Mouse (Mus musculus): ENCODE measurements around the gene Mrpl28.
A peak's percentile ranks its signal among the peaks of the same experiment; 100 is the strongest.

Gene Mrpl28

GRCm38 (mm10) chr17:26115956-26116487, 7.3 kb upstream of the Mrpl28 start:
- no peak for DNase-seq (ENCODE audit: low spot score in 2 of 2)

GRCm38 (mm10) chr17:26116503-26117258, 6.6 kb upstream of the Mrpl28 start:
- DNase-seq (ENCODE audit: low spot score in 2 of 2), result no peak

DNA sequence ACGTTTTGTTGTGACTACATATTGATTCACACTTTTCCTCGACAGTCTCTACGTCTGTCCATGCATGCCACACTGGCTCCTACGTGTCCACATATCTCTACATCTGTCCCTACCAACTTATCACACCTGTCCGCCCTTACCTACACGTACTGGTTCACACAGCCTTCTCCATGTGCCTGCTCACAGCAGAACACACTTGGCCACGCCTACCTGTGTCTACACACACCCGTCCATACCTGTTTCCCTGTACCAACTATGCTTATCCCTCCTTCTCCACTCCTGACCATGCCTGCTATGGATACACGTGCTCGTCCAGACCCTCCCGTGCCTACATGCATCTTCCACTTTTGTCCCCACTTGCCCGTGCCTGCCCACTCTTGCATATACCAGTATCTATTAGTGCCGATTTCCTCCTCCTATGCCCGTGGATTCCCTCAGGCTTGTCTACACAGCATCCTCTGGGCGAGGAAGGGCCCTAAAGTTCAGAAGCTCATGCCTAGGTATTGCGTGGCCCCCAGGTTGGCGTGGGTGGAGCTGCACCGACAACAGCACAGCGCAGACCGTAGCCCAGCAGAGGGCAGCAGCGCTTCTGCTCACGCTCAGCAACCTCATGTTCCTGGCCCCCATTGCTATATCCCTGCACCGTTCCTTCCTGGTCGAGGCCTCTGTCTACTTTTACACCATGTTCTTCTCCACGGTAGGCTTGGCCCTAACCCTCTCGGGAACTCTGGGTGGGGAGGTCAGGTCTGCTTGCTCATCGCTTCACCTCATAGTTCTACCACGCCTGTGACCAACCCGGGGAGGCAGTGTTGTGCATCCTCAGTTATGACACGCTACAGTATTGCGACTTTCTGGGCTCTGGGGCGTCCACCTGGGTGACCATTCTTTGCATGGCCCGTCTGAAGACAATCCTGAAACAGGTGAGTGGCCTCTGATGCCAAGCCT, 3.3 kb upstream of the Mrpl28 start:
- DNase-seq (ENCODE audit: low spot score in 2 of 2), result no peak

DNA sequence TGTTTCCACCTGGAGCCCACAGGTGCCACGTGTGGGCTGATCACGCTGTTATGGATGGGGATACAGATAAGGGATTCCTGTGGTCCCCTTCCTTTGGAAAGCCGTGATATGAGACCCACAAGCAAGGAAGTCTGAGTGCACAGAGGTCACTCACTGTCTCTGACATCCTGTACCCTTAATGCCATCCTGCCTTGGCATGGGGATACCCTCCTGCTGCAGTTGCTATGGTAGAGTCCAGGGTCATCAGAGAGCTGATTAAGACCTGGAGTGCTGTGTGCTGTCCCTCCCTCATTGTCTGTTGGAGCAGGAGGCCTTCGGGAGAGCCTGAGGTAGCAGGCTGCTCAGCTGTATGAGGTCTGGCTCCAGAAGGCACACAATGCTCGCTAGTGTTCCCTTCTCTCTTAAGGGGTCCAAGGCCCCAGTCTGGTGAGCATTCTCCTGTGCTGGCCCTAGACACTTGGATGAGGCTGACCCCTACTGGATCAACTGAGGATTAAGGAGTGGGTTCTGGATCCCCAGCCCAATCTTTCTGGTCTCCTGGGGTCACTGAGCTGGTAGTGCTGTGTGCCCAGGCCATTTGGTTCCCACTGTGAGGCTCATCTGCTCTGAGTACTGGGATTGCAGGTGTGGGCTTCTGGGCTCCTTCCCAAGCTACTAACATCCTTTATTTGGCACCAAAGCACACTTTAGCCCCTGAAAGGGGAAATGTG, 714 bp upstream of the Mrpl28 start:
- DNase-seq (ENCODE audit: low spot score in 2 of 2), result no peak

DNA sequence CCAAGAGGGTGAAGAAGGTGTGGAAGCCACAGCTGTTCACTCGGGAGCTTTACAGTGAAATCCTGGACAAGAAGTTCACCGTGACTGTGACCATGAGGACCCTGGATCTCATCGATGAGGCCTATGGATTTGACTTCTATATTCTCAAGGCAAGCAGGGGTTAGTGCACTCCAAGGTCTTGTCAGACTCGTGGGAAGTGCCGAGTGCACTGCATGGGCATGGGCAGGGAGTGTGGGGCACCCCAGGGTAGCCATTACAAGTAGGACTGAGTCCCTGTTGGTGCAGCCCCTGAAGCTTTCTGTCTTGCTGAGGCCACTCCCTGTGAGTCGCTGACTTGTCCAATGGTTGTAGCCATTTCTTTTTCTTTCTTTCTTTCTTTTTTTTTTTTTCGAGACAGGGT, 1.3 kb downstream of the Mrpl28 start:
- DNase-seq (ENCODE audit: low spot score in 2 of 2), result no peak

- no peak for DNase-seq (ENCODE audit: low spot score in 2 of 2)
Observed at GRCm38 (mm10) chr17:26125226-26125625, 1.9 kb downstream of the Mrpl28 start.

GRCm38 (mm10) chr17:26131062-26131732, 7.9 kb downstream of the Mrpl28 start:
- DNase-seq (ENCODE audit: low spot score in 2 of 2), result no peak

DNA sequence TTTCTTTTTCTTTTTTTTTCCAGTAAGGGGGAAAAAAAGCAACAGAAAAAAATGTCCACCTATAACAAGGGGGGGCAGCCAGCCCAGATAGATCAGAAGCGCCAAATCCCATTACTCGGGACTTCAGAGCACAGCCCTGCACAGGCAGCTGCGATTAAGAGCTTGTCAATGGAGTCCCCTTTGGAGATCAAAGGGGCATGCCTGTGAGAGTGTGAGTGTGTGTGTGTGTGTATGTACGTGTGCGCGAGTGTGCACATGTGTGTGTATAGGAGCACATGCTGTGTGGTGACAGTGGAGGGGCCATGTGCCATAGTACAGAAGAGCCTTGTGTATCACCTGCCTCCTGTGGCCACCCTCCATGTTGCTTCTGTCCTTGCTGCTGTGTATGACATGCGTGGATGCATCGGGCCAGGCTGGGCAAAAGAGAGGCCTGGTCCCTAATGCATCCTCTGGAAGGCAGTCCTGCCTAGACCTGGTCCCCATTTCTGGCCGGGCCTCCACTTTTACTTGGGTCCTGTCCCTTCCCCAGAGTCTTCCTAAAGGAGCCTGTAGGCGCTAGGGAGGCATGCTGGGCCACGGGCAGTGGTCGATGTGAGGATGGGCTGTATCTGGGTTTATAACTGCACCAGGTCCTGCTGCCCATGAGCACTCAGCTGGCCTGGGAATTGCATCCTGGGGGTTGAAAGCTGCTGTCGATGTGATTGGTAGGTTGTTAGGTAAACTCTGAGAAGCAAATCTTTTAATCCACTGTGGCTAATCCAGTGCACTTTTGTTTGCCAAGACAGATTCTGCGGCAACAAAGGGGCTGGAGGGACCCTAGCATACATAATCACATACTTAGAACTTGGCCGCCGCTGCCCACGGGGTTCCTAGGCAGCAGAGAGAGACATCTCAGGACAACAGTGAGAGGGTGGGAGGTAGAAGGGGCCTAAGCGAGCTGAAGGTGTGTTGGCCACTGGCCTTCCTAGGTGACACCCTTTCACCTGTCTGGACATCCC, 8.9 kb downstream of the Mrpl28 start:
- DNase-seq (ENCODE audit: low spot score in 2 of 2), result no peak

GRCm38 (mm10) chr17:26137106-26137750, 13.9 kb downstream of the Mrpl28 start:
- no peak for DNase-seq (ENCODE audit: low spot score in 2 of 2)

- no peak for DNase-seq (ENCODE audit: low spot score in 2 of 2)
Observed at GRCm38 (mm10) chr17:26137751-26138130, 14.4 kb downstream of the Mrpl28 start.

DNA sequence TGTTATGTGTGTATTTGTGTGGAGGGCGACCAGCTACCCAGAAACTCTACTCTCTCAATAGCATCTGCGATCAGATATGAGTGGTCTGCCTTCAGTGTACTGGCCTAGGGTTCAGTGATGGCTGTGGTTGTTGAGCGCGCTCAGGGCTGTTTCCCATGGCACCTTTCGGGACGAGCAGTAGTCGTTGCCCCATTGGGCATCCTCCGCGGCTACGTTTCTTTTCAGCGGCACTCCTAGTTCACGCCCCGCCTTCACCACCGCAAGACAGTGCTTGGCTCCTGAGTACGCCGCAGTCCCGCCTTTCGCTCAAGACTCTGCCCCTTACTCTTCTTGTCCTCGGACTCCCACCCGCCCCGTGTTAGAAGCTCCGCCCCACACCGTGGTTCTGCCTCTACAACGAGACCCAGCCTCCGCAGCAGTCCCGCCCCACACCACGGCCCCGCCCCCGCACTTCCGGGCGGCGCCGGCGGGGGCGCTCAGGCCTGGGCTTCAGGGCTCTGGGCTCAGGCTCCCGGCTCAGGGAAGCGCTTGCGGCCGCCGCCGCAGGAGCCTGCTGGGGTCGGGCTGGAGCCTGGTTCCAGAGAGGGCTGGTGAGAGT, 15.0 kb downstream of the Mrpl28 start, which contains the start of gene Axin1:
Gene Axin1 (plus strand): TSS at position 450 of the 598 bp plus-strand sequence.
- DNase-seq (ENCODE audit: low spot score in 2 of 2), result peak; percentile 94

GRCm38 (mm10) chr17:26138901-26139381, 15.6 kb downstream of the Mrpl28 start:
- no peak for DNase-seq (ENCODE audit: low spot score in 2 of 2)

DNA sequence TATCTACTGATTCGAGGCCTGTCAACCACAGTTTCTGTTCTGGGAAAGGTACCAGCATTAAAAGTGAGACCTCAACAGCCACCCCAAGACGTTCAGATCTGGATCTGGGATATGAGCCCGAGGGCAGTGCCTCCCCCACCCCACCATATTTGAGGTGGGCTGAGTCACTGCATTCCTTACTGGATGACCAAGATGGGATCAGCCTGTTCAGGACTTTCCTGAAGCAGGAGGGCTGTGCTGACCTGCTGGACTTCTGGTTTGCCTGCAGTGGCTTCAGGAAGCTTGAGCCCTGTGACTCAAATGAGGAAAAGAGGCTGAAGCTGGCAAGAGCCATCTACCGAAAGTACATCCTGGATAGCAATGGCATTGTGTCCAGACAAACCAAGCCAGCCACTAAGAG, 19.5 kb downstream of the Mrpl28 start:
- no peak for DNase-seq (ENCODE audit: low spot score in 2 of 2)

DNA sequence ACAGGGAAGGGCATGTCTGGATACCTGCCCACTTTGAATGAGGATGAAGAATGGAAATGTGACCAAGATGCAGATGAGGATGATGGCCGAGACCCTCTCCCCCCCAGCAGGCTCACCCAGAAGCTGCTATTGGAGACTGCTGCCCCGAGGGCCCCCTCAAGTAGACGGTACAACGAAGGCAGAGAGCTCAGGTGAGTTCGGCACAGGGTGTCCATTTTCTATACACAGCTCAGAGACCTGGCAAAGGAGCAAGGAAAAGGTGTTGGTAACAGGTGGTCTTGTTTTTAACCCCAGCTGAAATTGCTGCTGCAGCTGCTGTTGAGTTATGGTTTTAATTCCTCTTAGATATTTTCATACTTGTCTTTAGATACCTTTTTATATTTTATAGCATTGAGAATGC, 20.1 kb downstream of the Mrpl28 start:
- no peak for DNase-seq (ENCODE audit: low spot score in 2 of 2)

DNA sequence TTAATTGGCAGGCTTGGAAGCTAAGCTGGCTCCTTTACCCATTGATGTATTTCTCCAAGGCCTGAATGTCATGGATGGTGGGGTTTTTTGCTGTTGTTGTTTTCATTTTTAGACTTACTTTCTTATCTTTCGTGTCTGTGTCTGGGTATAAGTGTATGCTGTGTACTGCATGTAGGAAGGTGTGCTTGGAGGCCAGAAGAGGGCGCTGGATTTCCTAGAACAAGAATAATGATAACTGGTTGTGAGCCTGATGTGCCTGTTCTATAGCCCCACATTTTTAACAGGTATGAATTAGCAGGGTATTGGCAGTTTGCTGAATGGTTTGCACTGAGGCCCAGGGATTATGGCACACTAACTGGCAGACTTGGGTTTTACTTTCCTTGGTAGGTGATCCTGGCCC, 25.8 kb downstream of the Mrpl28 start:
- DNase-seq (ENCODE audit: low spot score in 2 of 2), result no peak

- DNase-seq (ENCODE audit: low spot score in 2 of 2), result no peak
Observed at GRCm38 (mm10) chr17:26151886-26152630, 28.8 kb downstream of the Mrpl28 start.

GRCm38 (mm10) chr17:26162736-26163135, 39.4 kb downstream of the Mrpl28 start:
- no peak for DNase-seq (ENCODE audit: low spot score in 2 of 2)

DNA sequence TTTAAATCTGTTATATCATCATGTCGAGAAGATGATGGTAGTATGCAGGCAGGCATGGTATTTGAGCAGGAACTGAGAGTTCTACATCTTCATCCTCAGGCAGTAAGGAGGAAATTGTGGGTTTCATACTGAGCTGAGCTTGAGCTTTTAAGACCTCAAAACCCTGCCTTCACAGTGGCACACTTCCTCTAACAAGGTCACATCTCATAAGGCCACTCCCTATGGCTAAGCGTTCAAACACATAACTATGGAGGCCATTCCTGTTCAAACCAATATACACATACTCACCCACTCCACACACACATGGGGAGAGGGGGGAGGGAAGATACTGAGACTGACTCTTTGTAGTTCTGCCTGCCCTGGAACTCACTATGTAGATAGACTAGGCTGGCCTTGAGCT, 44.7 kb downstream of the Mrpl28 start:
- no peak for DNase-seq (ENCODE audit: low spot score in 2 of 2)
